Mouse (Mus musculus): Measurements from ENCODE around the gene Tenm4. TPM values are rescaled to one million over a fixed set of nuclear protein-coding genes. Genes with fewer than 3 reads are reported as not detected.
A peak's percentile ranks its signal among the peaks of the same experiment; 100 is the strongest.

Tenm4 gene
- polyA plus RNA-seq, 1 experiment from 2014 or later = 5.0 TPM

- no peaks in the 10 kb centered on the region for H3K27me3 ChIP-seq (replicated peaks; ENCODE audit: insufficient read depth, low read length)
- no peak for ATAC-seq
- no peaks in the 10 kb centered on the region for H3K36me3 ChIP-seq (ENCODE audit: insufficient read depth, low read length)
- H3K27ac ChIP-seq (ENCODE audit: low read length) = no peak overlapping the region
- TF ChIP-seq EP300 (IDR thresholded peaks at IDR 0.05) = no peak
- DNase-seq (ENCODE audit: low spot score) = no peak
- no peak overlapping the region for H3K4me2 ChIP-seq (replicated peaks; ENCODE audit: low read depth, low read length)
- no peaks in the 10 kb centered on the region for H3K4me1 ChIP-seq (ENCODE audit: insufficient read depth, low read depth, low read length)
- H3K4me3 ChIP-seq (ENCODE audit: low read depth, low read length) = no peak overlapping the region
- 64% methylated on average over 6 of the region's 6 CpGs for WGBS
- H3K9ac ChIP-seq (replicated peaks; ENCODE audit: low read depth) = no peak overlapping the region
- no peaks in the 10 kb centered on the region for H3K9me3 ChIP-seq (ENCODE audit: low read length)
These were observed 287.9 kb downstream of the Tenm4 start for GRCm38 (mm10) chr7:96458992-96459391.

DNA sequence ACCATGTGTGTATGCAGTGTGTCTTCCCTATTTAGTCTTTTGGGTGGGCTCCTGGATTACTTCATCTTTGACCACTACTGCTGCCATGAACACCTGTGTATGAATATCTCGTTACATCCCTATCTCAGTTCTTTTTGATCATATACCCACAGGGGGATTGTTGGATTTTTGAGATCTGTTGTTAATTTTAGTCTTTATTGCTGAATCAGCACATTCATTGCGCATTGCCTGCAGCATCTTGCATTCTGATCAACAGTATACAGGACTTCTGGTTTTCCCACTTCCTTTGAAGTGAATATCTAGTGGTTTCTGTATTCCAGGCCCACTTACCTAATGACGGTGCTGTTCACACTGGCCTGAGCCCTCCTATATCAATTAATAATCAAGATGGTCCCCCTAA is 295.7 kb downstream of the Tenm4 start:
- Histone ChIP-seq H3K9me3 (ENCODE audit: low read length) (no peaks in the 10 kb centered on the region), H3K27ac (ENCODE audit: low read length) (no peak overlapping the region), H3K4me2 (replicated peaks; ENCODE audit: low read depth, low read length) (no peak overlapping the region), H3K9ac (replicated peaks; ENCODE audit: low read depth) (no peak overlapping the region), H3K36me3 (ENCODE audit: insufficient read depth, low read length) (no peaks in the 10 kb centered on the region), H3K4me1 (ENCODE audit: insufficient read depth, low read depth, low read length) (no peaks in the 10 kb centered on the region), H3K4me3 (ENCODE audit: low read depth, low read length) (no peak overlapping the region), H3K27me3 (replicated peaks; ENCODE audit: insufficient read depth, low read length) (no peaks in the 10 kb centered on the region)
- DNase-seq (ENCODE audit: low spot score) (no peak), ATAC-seq (no peak)
- WGBS = 95% methylated on average over 3 of the region's 3 CpGs
- TF ChIP-seq EP300 (IDR thresholded peaks at IDR 0.05) = no peak
- TF ChIP-seq CTCF (IDR thresholded peaks at IDR 0.05) = no peak

- ATAC-seq (no peak), DNase-seq (ENCODE audit: low spot score) (no peak)
- H3K9ac ChIP-seq (replicated peaks; ENCODE audit: low read depth) = no peak overlapping the region
- H3K4me3 ChIP-seq (ENCODE audit: low read depth, low read length) = no peak overlapping the region
- TF ChIP-seq EP300 (IDR thresholded peaks at IDR 0.05) = no peak
- TF ChIP-seq CTCF (IDR thresholded peaks at IDR 0.05) = no peak
- no peaks in the 10 kb centered on the region for H3K4me1 ChIP-seq (ENCODE audit: insufficient read depth, low read depth, low read length)
- WGBS = 78% methylated on average over 6 of the region's 6 CpGs
- no peaks in the 10 kb centered on the region for H3K27me3 ChIP-seq (replicated peaks; ENCODE audit: insufficient read depth, low read length)
- no peaks in the 10 kb centered on the region for H3K9me3 ChIP-seq (ENCODE audit: low read length)
- no peak overlapping the region for H3K4me2 ChIP-seq (replicated peaks; ENCODE audit: low read depth, low read length)
- no peaks in the 10 kb centered on the region for H3K36me3 ChIP-seq (ENCODE audit: insufficient read depth, low read length)
- H3K27ac ChIP-seq (ENCODE audit: low read length) = no peak overlapping the region
These were observed 299.8 kb downstream of the Tenm4 start for GRCm38 (mm10) chr7:96470821-96471220.

GRCm38 (mm10) chr7:96474560-96475089 is 303.6 kb downstream of the Tenm4 start:
- H3K27me3 ChIP-seq (replicated peaks; ENCODE audit: insufficient read depth, low read length) = no peaks in the 10 kb centered on the region
- no peak overlapping the region for H3K27ac ChIP-seq (ENCODE audit: low read length)
- no peak for DNase-seq (ENCODE audit: low spot score)
- WGBS = 81% methylated on average over 11 of the region's 11 CpGs
- TF ChIP-seq EP300 (IDR thresholded peaks at IDR 0.05) (no peak), CTCF (IDR thresholded peaks at IDR 0.05) (no peak)
- H3K4me2 ChIP-seq (replicated peaks; ENCODE audit: low read depth, low read length) = no peak overlapping the region
- no peaks in the 10 kb centered on the region for H3K9me3 ChIP-seq (ENCODE audit: low read length)
- no peaks in the 10 kb centered on the region for H3K36me3 ChIP-seq (ENCODE audit: insufficient read depth, low read length)
- peak; percentile 53; the same call in 1 of the 2 replicates for ATAC-seq
- H3K9ac ChIP-seq (replicated peaks; ENCODE audit: low read depth) = no peak overlapping the region
- no peaks in the 10 kb centered on the region for H3K4me1 ChIP-seq (ENCODE audit: insufficient read depth, low read depth, low read length)
- H3K4me3 ChIP-seq (ENCODE audit: low read depth, low read length) = no peak overlapping the region

- Histone ChIP-seq H3K27ac (ENCODE audit: low read length) (no peak overlapping the region), H3K9me3 (ENCODE audit: low read length) (no peaks in the 10 kb centered on the region), H3K27me3 (replicated peaks; ENCODE audit: insufficient read depth, low read length) (no peaks in the 10 kb centered on the region), H3K4me1 (ENCODE audit: insufficient read depth, low read depth, low read length) (no peaks in the 10 kb centered on the region), H3K36me3 (ENCODE audit: insufficient read depth, low read length) (no peaks in the 10 kb centered on the region), H3K4me3 (ENCODE audit: low read depth, low read length) (no peak overlapping the region), H3K9ac (replicated peaks; ENCODE audit: low read depth) (no peak overlapping the region), H3K4me2 (replicated peaks; ENCODE audit: low read depth, low read length) (no peak overlapping the region)
- no peak for TF ChIP-seq CTCF (IDR thresholded peaks at IDR 0.05)
- no peak for TF ChIP-seq EP300 (IDR thresholded peaks at IDR 0.05)
- 79% methylated on average over 6 of the region's 6 CpGs for WGBS
- no peak for DNase-seq (ENCODE audit: low spot score)
- no peak for ATAC-seq
These were observed 306.1 kb downstream of the Tenm4 start for GRCm38 (mm10) chr7:96476987-96477613.

DNA sequence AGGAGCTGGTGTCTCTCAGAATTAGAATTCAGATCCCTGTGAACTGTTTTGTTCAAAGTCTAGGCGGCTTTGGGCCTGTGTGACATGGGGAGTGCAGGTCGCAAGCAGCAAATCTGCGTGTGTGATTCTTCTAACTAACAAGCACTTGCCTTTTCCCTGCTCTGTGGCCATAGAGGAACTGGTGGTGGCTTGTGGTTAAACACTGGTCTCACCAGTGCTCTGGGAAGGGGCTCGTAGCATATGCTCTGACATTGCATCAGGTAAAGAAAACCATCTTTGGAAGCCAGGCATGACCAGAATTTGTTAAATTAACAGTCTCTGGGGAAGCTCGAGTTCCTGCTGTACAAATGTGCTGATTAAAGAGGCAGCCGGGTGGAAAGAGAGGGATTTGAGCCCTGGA is 308.1 kb downstream of the Tenm4 start:
- DNase-seq (ENCODE audit: low spot score) (no peak), ATAC-seq (no peak)
- no peak overlapping the region for H3K4me3 ChIP-seq (ENCODE audit: low read depth, low read length)
- no peak for TF ChIP-seq CTCF (IDR thresholded peaks at IDR 0.05)
- no peak for TF ChIP-seq EP300 (IDR thresholded peaks at IDR 0.05)
- no peaks in the 10 kb centered on the region for H3K9me3 ChIP-seq (ENCODE audit: low read length)
- H3K27me3 ChIP-seq (replicated peaks; ENCODE audit: insufficient read depth, low read length) = no peaks in the 10 kb centered on the region
- no peak overlapping the region for H3K9ac ChIP-seq (replicated peaks; ENCODE audit: low read depth)
- no peaks in the 10 kb centered on the region for H3K4me1 ChIP-seq (ENCODE audit: insufficient read depth, low read depth, low read length)
- H3K27ac ChIP-seq (ENCODE audit: low read length) = no peak overlapping the region
- H3K36me3 ChIP-seq (ENCODE audit: insufficient read depth, low read length) = no peaks in the 10 kb centered on the region
- WGBS = 81% methylated on average over 6 of the region's 6 CpGs
- no peak overlapping the region for H3K4me2 ChIP-seq (replicated peaks; ENCODE audit: low read depth, low read length)

All from lung, postnatal 0 days (tissue).